Mouse (Mus musculus) CH12.LX (cell line): ENCODE measurements around the gene Nfia. TPM values are rescaled to one million over a fixed set of nuclear protein-coding genes. Genes with fewer than 3 reads are reported as not detected.

Experiments used
- DNase-seq: peaks from one replicate; pipeline ENCODE4 v3.0.0-alpha.2; 2013; ENCODE audit errors: extremely low read depth
- H3K27ac ChIP-seq: 2 replicates; pipeline ENCODE4 v1.5.1; 2012; ENCODE audit warnings: low read depth, mild to moderate bottlenecking, control low read depth, moderate library complexity; ENCODE audit not compliant: insufficient read depth
- H3K27me3 ChIP-seq: replicated peaks from 2 replicates; pipeline ENCODE3; 2012; ENCODE audit warnings: inconsistent platforms
- H3K36me3 ChIP-seq, 2 experiments: replicated peaks in 1 of 2; 2 replicates each; pipeline versions ENCODE3 to v1.6.1; 2012; ENCODE audit warnings: inconsistent platforms in 1 of 2, low read length in 1 of 2, mild to moderate bottlenecking in 1 of 2, mixed read lengths in 1 of 2, moderate library complexity in 1 of 2; ENCODE audit not compliant: control insufficient read depth in 1 of 2, insufficient read depth in 1 of 2
- H3K4me1 ChIP-seq, 2 experiments: 2 replicates each; pipeline ENCODE4 v1.6.1; 2012; ENCODE audit warnings: inconsistent platforms in 1 of 2, moderate library complexity in 1 of 2; ENCODE audit not compliant: insufficient read depth in 2 of 2, control insufficient read depth in 1 of 2
- H3K4me2 ChIP-seq: 2 replicates; pipeline ENCODE4 v1.6.1; 2012; ENCODE audit warnings: low read depth, mild to moderate bottlenecking, control low read depth; ENCODE audit not compliant: poor library complexity, insufficient read depth, severe bottlenecking
- H3K4me3 ChIP-seq, 3 experiments: fragments of 150-350 bp in 1 of 3; sonication (generic) in 1 of 3; replicated peaks in 1 of 3; 2 replicates each; pipeline versions ENCODE3 to v1.5.1; 2011 to 2012; ENCODE audit warnings: low read depth in 2 of 3, low read length in 2 of 3, mild to moderate bottlenecking in 2 of 3, moderate library complexity in 2 of 3, control low read depth in 1 of 3, improper control_type of control experiment in 1 of 3, inconsistent platforms in 1 of 3, mixed read lengths in 1 of 3; ENCODE audit not compliant: poor library complexity in 1 of 3
- H3K79me2 ChIP-seq: replicated peaks from 2 replicates; pipeline ENCODE4 v1.6.1; 2012; ENCODE audit warnings: mild to moderate bottlenecking, moderate library complexity; ENCODE audit not compliant: control insufficient read depth, poor library complexity, insufficient read depth, severe bottlenecking; ENCODE audit errors: extremely low read depth
- H3K9ac ChIP-seq: 2 replicates; pipeline ENCODE4 v1.6.1; 2012; ENCODE audit warnings: low read depth, mild to moderate bottlenecking, control low read depth, moderate library complexity; ENCODE audit not compliant: insufficient read depth
- H3K9me3 ChIP-seq: replicated peaks from 2 replicates; pipeline ENCODE3; 2012; ENCODE audit warnings: low read length, inconsistent platforms, mixed read lengths
- CHD1 ChIP-seq: IDR thresholded peaks from 2 replicates; pipeline ENCODE4 v1.6.1; 2012; ENCODE audit warnings: low read depth, low read length, improper control_type of control experiment, inconsistent platforms
- CTCF ChIP-seq, 2 experiments: IDR thresholded peaks in 1 of 2; conservative IDR thresholded peaks in 1 of 2; 2 replicates each; pipeline ENCODE4 v1.5.1; 2011 to 2012; ENCODE audit warnings: low read depth in 2 of 2, low read length in 2 of 2, improper control_type of control experiment in 1 of 2, inconsistent platforms in 1 of 2, mild to moderate bottlenecking in 1 of 2, moderate library complexity in 1 of 2
- E2F4 ChIP-seq: IDR thresholded peaks from 2 replicates; pipeline ENCODE4 v1.6.1; 2011; ENCODE audit warnings: low read depth, low read length, improper control_type of control experiment; ENCODE audit not compliant: insufficient replicate concordance
- ELF1 ChIP-seq: IDR thresholded peaks from 2 replicates; pipeline ENCODE4 v1.6.1; 2014; ENCODE audit warnings: low read depth, mild to moderate bottlenecking, inconsistent platforms, low read length, improper control_type of control experiment
- EP300 ChIP-seq: IDR thresholded peaks from 2 replicates; pipeline ENCODE4 v1.6.1; 2011; ENCODE audit warnings: low read length, improper control_type of control experiment
- HCFC1 ChIP-seq: IDR thresholded peaks from 2 replicates; pipeline ENCODE4 v1.6.1; 2012; ENCODE audit warnings: low read depth, mild to moderate bottlenecking, inconsistent platforms, low read length, improper control_type of control experiment
- JUND ChIP-seq: conservative IDR thresholded peaks from 2 replicates; pipeline ENCODE4 v1.6.1; 2011; ENCODE audit warnings: low read depth, low read length, improper control_type of control experiment
- MAFK ChIP-seq: IDR thresholded peaks from 2 replicates; pipeline ENCODE4 v1.6.1; 2011; ENCODE audit warnings: low read length, improper control_type of control experiment; ENCODE audit not compliant: insufficient replicate concordance
- MYC ChIP-seq: IDR thresholded peaks from 2 replicates; pipeline ENCODE4 v1.6.1; 2011; ENCODE audit warnings: low read depth, mild to moderate bottlenecking, improper control_type of control experiment, low read length
- NELFE ChIP-seq: IDR thresholded peaks from 2 replicates; pipeline ENCODE4 v1.6.1; 2011; ENCODE audit warnings: low read depth, low read length, improper control_type of control experiment
- RCOR1 ChIP-seq: conservative IDR thresholded peaks from 2 replicates; pipeline ENCODE4 v1.6.1; 2012; ENCODE audit warnings: low read depth, mild to moderate bottlenecking, inconsistent platforms, low read length, improper control_type of control experiment
- SIN3A ChIP-seq: IDR thresholded peaks from 2 replicates; pipeline ENCODE4 v1.6.1; 2012; ENCODE audit warnings: low read length, improper control_type of control experiment, inconsistent platforms
- SMC3 ChIP-seq: IDR thresholded peaks from 2 replicates; pipeline ENCODE4 v1.6.1; 2011; ENCODE audit warnings: low read depth, low read length, improper control_type of control experiment
- TBP ChIP-seq: conservative IDR thresholded peaks from 2 replicates; pipeline ENCODE4 v1.6.1; 2011; ENCODE audit warnings: low read depth, low read length, improper control_type of control experiment
- UBTF ChIP-seq: IDR thresholded peaks from 2 replicates; pipeline ENCODE4 v1.6.1; 2012; ENCODE audit warnings: low read depth, mild to moderate bottlenecking, inconsistent platforms, low read length, improper control_type of control experiment, moderate library complexity
- USF2 ChIP-seq: conservative IDR thresholded peaks from 2 replicates; pipeline ENCODE4 v1.6.1; 2011; ENCODE audit warnings: low read depth, low read length, improper control_type of control experiment
- ZKSCAN1 ChIP-seq: IDR thresholded peaks from 2 replicates; pipeline ENCODE4 v1.6.1; 2012; ENCODE audit warnings: low read depth, inconsistent platforms, low read length, improper control_type of control experiment, borderline replicate concordance
- ZMIZ1 ChIP-seq: IDR thresholded peaks from 2 replicates; pipeline ENCODE4 v1.6.1; 2012; ENCODE audit warnings: low read depth, mild to moderate bottlenecking, inconsistent platforms, low read length, improper control_type of control experiment
- dilution Hi-C: fragments of 300-500 bp; cut with MboI; formaldehyde crosslinking; loops from 2 replicates; pipeline ENCODE4 v1.14.3; 2020; ENCODE audit warnings: low sequenced_read_pairs; ENCODE audit not compliant: extremely low pct_unique_long_range_greater_than_20kb, extremely low pct_ligation_motif_present
- in situ Hi-C: fragments of 300-500 bp; cut with MboI; formaldehyde crosslinking; loops from 3 replicates; pipeline ENCODE4 v1.14.3; 2019; ENCODE audit warnings: low sequenced_read_pairs, low pct_ligation_motif_present, low pct_unique_long_range_greater_than_20kb, mixed read lengths
- polyA plus RNA-seq: library from polyadenylated mRNA; unstranded; fragments of >175 nt; gene quantifications from 2 replicates; pipeline ENCODE4 v1.2.1, GENCODE M21; 2012; ENCODE audit warnings: low read depth; ENCODE audit not compliant: insufficient read length
- total RNA-seq, 2 experiments: library from RNA; depleted of rRNA; stranded (reverse); fragments of 300-350 nt in 1 of 2; fragments of >200 nt in 1 of 2; gene quantifications; 2 replicates each; pipeline ENCODE4 v1.2.3; 2012 to 2014

Nfia gene
- total and polyA plus RNA-seq, 3 experiments = not detected

- H3K4me2 ChIP-seq = no peak overlapping the region
- H3K4me3 ChIP-seq = no peak overlapping the region
- in situ Hi-C loops = no loop called here
- no peak overlapping the region for H3K27ac ChIP-seq
- H3K9ac ChIP-seq = no peak overlapping the region
- dilution Hi-C loops = no loop called here
- no peaks in the 10 kb centered on the region for H3K4me1 ChIP-seq
- no peaks in the 10 kb centered on the region for H3K79me2 ChIP-seq
- H3K36me3 ChIP-seq = no peaks in the 10 kb centered on the region
- H3K9me3 ChIP-seq = peaks cover 51% of the 10 kb centered on the region
- TF ChIP-seq EP300 (no peak), ZKSCAN1 (no peak), MYC (no peak), UBTF (no peak), MAFK (no peak), CTCF (conservative IDR thresholded peaks at IDR 0.05 in 1 of 2, IDR thresholded peaks at IDR 0.05 in 1 of 2; ENCODE audit: low read depth in 2 of 2, low read length in 2 of 2) (no peak), HCFC1 (no peak), CHD1 (no peak), ZMIZ1 (no peak), SMC3 (no peak), USF2 (no peak)
- TF ChIP-seq, all 38 proteins: peak for 0
- no peaks in the 10 kb centered on the region for H3K27me3 ChIP-seq
- no peak for DNase-seq
Measured at GRCm38 (mm10) chr4:97782069-97782468, 9.5 kb downstream of the Nfia start.

GRCm38 (mm10) chr4:97782497-97782896 lies 10.0 kb downstream of the Nfia start:
- Histone ChIP-seq H3K4me1 (no peaks in the 10 kb centered on the region), H3K4me3 (no peak overlapping the region), H3K9me3 (peaks cover 55% of the 10 kb centered on the region), H3K9ac (no peak overlapping the region), H3K27me3 (no peaks in the 10 kb centered on the region), H3K79me2 (no peaks in the 10 kb centered on the region), H3K36me3 (no peaks in the 10 kb centered on the region), H3K4me2 (no peak overlapping the region), H3K27ac (no peak overlapping the region)
- in situ Hi-C loops (no loop called here), dilution Hi-C loops (no loop called here)
- TF ChIP-seq CHD1 (no peak), JUND (no peak), RCOR1 (no peak), UBTF (no peak), E2F4 (no peak), NELFE (no peak), SIN3A (no peak), ELF1 (no peak), TBP (no peak)
- DNase-seq = no peak
